Mouse (Mus musculus) cerebellum, postnatal 25 days (tissue): ENCODE measurements around the gene H2-Ob.
A peak's percentile ranks its signal among the peaks of the same experiment; 100 is the strongest.

ENCODE experiments used
- DNase-seq, 2 experiments: peaks; one replicate each; pipeline ENCODE4 v3.0.0; 2021; ENCODE audit warnings: mixed read lengths in 2 of 2

H2-Ob gene

DNA sequence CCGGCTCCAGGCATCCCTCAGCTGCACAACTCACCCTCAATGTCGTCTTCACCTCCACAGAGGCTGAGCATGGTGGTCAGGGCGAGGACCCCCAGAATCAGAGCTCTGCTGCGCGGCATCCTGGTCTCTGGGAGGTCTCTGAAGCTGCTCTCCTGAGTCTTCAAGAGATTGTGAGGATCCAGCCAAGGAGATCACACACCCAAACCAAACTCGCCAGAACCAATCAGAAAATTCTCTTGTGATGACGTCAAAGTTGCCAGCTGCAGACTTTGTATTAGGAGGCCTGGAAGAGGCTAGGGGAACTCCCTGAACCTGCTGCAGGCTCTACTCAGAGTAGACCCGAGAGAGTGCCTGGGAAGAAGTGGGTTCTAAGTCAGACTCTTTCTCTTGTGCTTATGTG, 48.9 kb downstream of the H2-Ob start, which contains the start of gene H2-Aa:
Gene H2-Aa (minus strand): TSS at position 176 of the 400 bp plus-strand sequence.
- peak; percentile 57 to 69 for DNase-seq

DNA sequence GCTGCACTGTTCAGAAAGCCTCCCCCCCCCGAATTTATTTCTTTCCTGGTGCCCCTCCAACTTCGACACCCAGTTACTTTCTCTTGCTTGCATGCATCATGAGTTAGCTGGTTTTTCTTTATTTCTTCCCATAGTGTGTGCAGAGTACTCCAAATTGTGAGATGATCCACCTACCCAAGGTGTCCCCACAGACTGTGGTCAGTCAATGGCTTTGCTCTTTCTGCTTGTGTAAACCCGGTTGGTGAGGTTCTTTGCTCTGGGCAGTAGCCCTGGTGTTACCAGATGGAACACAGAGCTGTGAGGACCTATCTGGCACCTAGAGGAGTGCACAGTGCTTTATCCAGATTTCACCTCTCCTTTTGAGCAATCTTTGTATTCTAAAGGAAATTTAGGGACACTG, 49.4 kb downstream of the H2-Ob start:
- no peak for DNase-seq

DNA sequence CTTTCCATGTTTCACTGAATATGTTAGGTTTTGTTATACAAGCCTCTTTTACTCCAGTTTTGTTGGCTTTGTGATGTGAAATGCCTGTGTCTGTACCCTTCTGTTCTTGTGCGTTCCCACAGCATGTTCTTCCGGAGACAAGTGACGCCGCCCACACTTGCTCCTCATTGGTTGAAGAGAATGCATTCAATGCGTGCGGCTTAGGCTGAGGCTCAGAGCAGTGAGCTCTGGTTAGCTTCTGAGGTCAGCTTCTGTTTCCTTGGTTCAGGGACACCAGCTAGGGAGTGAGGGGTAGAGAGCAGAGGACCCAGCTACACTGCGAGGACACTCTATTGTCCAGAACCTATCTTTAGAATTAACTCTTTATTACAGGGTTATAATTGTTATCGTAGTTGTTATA, 52.9 kb downstream of the H2-Ob start:
- peak; percentile 56 to 73 for DNase-seq

DNA sequence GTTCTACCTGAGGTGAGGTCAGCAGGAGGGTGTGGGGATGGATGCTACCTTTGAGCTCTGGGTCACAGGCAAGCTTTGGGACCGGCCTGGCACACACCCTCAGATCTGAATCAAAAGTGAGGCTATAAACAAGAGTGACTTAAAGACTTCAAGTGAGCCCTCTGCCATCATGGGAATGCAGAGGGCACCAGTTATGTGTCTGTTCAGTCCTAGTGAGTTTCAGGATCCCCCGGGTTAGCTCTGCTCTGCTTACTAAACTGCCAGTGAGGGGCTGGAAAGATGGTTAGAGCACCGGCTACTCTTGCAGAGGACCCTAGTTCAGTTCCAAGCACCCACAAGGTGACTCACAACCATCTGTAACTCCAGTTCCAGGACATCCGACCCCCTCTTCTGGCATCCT, 53.9 kb downstream of the H2-Ob start:
- no peak for DNase-seq

DNA sequence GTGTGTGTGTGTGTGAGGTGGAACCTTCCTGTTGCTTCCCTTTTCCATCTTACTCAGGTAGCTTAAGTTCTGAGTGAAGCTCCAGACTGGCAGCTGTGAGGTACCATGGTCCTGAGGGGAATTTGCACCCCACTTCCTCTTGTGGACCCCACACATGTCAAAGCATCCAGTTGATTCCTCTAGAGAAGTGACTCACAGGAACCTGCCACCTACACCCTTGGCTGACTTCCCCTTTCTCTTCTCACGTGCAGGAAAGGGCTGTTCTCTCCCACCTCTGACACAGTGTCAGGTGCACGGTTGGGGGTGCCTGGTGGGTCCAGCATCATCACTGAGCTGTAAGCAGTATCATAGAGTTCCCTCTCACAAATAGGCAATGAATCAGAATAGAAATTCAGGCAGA, 54.8 kb downstream of the H2-Ob start:
- DNase-seq: no peak

DNA sequence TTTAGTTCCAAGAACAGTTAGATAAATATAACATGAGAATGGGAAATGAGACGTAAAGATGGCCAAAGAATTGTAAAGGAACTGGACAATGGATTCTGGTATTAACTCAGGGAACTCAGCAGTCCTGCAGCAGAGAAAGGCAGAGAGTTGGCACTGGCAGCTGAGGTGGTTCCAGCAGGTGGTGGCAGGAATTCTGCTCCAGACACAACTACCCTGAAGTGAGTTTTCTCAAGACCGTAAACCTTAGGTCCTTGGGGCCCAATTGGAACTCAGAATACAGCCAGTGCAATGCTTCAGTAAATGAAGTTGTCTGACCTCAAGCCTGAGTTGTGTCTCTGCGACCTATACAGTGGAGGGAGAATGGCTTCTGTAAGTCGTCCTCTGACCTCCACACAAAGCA, 55.5 kb downstream of the H2-Ob start:
- no peak for DNase-seq

DNA sequence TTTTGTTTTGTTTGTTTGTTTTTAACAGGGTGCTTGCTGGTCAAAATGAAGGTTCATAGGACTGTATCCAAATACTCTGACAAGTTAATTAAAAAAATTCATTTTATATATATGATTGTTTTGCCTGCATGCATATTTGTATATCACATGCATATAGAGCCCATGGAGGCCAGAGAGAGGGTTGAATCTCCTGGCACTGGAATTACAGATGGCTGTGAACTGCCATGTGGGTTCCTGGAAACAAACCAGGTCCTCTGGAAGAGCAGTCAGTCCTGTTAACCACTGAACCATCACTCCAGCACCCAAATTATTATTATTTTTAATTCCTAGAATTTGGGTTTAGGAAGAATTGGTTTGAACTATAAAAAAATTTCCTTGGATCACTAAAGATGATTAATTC, 56.6 kb downstream of the H2-Ob start:
- no peak for DNase-seq

DNA sequence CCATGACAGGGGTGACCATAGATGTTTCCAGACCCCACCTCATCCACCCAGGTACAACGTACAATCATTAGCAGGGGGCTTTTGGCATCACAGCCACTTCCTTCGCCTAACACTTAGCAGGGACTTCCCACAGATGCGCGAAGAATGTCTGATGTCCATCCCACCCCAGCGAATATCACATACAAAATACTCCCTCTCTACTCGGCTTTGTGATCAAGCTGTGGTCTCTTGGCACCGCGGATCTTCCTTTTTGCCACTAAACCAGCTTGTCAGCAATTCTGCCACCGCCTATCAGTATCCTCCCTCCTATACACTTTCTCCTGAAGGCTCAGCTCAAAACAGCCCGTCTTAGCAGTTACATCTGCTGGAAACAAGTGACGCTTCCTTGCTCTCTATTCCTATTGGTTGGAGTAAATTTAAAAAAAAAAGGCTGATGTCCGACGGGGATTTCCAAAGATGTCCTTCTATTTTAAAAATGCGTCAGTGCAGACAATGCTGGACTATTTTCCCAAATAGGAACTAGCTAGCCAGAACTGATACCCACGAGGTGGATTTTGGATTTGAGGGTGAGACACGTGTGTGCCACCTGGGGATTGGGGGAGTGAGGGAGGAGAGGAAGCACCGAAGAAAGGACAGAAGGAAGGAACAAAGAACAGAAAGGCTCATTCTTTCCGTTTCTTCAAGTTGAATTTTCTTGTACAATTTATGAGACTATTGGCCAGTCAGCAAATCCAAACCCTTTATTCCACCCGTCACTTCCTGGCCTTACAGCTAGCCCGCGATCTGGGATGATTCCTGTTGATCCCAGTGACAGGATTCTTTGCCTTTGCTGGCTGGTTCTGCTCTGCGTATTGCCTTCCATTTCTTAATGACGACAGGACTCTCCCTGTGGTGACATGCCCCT, 57.4 kb downstream of the H2-Ob start:
- peak; percentile 31 for DNase-seq

DNA sequence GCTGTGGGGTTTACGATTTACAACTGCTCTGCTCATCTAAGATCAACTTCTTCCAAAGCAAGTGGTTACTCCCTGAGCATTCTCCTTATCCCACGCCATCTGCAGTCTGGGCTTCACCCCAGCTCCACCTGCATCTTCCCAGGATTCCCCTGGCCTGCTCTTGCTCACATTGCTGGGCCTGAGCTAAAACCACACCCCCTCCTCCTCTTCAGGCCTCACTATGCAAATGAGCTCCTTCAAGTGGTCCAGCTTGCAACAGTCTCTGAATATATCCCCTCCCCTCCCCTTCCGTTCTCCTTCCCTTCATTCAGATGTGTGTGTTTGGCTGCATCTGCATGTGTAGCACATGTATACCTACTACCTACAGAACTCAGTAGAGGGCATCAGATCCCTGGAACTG, 60.7 kb downstream of the H2-Ob start:
- no peak for DNase-seq

DNA sequence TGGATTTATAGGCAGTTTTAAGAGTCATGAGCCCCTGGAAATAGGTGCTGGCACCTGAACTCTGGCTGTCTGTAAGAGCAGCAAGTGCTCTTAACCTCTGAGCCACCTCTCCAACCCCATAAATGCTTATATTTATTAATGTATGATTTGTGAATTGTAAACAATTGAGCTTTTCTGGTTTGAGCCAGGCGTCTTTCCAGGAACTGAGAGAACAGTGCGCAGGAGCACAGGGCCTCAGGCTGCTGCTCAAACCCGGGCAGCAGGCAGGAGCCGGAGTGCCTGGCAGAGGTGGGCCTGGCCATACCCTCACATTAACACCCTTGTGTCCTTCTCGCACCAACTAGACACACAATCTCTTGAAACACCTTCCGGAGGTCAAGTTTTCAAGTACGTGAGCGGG, 61.4 kb downstream of the H2-Ob start:
- no peak for DNase-seq

DNA sequence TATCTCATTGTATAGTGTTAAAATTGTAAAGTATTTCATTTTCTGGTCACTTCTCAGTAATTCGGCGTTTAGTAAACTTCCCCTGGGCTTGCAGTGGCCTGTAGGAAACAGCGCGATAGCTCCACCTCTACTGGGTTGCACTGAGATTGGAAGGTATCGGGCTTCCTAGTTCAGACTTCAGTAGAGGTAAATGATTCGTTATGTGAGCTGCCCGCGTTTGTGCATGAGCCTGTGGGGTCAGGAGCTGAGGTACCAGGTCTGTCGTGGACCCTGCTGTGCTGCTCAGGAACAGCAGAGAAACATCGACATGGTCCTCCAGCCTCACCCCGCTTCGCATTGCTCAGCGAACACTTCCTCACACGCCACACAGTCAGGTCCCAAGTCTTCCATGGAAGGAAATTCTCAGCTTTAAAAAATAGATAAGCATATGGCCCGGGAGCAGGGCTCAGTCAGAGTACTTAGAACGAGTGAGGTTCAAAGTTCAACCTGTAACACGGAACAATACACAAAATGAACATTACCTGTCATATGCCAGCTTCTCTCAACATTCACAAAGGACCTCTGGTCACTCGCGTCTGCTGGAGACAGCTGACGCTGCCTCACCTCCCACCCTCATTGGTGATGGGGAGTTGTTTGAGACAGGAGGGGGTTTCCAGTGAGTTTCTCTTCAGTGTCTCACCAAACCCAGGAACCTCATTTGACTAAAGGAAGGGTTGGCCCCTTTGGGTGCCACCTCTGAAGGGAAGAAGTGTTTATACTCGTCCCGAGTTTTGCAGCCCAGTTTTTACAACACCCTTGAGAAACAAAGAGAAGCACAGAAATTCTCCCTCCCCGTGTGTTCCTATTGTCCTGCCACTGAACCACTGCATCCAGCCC, 62.2 kb downstream of the H2-Ob start:
- no peak for DNase-seq

DNA sequence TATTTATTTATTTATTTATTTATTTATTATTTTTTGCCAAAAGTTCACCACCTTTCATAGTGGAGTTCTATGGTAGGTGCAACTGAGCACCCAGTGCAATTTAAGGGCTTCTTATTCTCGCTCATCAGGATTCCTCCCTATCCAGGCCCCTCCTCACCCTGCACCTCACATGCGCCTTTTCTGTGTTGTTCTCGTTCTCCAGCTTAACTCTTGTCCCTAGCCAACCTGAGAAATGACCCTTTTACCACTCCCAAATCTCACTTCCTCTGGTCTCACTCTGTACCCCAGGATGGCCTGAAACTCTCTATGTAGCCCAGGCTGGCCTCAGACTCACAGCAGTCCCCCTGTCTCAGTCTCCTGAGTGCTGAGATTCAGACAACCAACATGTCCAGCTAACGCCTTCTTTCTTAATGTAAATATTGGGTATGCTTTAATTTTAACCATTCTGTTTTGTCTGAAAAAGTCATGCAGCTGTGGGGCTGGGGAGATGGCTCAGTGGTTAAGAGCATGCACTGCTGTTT, 63.0 kb downstream of the H2-Ob start:
- DNase-seq: no peak

DNA sequence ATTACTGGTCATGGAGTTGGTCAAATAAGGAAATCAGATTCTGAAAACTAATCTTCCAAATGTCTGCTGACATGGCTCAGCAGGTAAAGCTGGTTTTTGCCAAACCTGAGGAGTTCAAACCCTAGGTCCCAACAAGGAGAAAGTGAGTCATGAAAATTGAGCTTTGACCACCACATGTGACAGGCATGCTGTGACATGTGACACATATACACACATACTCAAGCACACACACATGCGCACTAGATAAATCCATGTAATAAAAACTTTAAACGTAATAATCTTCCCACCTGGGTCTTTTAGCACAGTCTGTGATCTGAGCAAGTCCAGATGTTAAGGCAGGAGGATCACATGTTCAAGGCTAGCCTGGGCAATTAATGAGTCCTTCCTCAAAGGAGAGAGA, 65.1 kb downstream of the H2-Ob start:
- DNase-seq: no peak
